Mouse (Mus musculus) cerebellum, adult 2 months (tissue): ENCODE results near the gene Vangl1.

Source experiments
- CTCF ChIP-seq: fragments of 200-500 bp; IDR thresholded peaks from 2 replicates; pipeline ENCODE4 v1.5.1; 2011; ENCODE audit warnings: low read depth, mild to moderate bottlenecking, control low read depth, low read length, moderate library complexity, borderline replicate concordance; ENCODE audit not compliant: insufficient read depth
- POLR2A ChIP-seq: fragments of 200-500 bp; IDR thresholded peaks from 2 replicates; pipeline ENCODE4 v1.6.1; 2011; ENCODE audit warnings: low read length, control low read depth, borderline replicate concordance; ENCODE audit not compliant: insufficient read depth

DNA sequence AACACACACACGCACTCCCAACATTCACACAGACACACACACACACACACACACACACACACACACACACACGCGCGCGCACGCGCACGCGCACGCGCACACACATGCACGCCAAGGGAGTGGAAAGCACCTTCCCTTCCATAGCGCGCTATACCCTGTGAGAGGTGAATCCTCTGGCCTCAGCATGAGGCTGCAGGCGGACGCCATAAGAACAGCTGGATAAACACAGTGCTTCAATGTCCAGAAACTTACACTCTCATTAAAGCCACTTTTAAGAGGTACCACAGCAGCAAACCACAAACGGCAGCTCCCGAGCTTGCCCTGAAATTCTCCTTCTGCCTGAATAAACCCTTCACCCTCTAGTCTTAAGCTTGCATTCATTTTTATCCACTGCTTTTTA is 28.8 kb downstream of the Vangl1 start:
- TF ChIP-seq CTCF (no peak), POLR2A (no peak)
